Mouse (Mus musculus): ENCODE measurements around the gene Dnase2a.
A peak's percentile ranks its signal among the peaks of the same experiment; 100 is the strongest.
"Not testable (repeated sequence)": the region's sequence is repeated elsewhere in the genome, so short reads cannot be mapped to it uniquely, and the experiment has no call there.

The Dnase2a gene

DNA sequence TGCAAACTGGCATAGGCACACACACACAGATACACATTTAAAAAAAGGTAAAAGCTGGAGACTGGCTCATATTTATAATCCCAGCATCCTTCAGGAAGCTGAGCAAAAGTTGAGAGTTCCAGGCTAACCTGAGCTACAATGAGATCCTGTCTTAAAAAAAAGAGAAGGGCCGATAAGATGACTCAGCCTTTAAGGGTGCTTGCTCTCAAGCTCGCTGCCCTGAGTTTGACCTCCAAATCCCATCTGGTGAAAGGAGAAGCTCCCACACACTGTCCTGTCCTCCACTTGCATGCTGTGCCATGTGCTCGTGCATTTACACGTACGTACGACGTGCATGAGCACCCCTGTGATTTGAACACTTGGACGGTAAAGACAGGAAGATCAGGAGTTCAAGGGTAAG lies 867 bp upstream of the Dnase2a start:
- no peak for DNase-seq (ENCODE audit: low spot score in 2 of 2)

DNA sequence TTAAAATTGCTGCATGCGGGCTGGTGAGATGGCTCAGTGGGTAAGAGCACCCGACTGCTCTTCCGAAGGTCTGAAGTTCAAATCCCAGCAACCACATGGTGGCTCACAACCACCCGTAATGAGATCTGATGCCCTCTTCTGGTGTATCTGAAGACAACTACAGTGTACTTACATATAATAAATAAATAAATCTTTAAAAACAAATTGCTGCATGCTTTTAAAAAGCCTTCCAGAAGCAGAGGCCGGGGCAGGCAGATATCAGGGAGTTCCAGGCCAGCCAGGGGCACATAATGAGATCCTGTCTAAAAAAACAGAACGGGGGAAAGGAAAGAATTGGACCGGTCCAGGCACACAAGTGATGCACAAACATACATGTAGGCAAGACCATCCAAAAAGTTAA lies 381 bp upstream of the Dnase2a start:
- not testable (repeated sequence) for DNase-seq (ENCODE audit: low spot score in 2 of 2)

DNA sequence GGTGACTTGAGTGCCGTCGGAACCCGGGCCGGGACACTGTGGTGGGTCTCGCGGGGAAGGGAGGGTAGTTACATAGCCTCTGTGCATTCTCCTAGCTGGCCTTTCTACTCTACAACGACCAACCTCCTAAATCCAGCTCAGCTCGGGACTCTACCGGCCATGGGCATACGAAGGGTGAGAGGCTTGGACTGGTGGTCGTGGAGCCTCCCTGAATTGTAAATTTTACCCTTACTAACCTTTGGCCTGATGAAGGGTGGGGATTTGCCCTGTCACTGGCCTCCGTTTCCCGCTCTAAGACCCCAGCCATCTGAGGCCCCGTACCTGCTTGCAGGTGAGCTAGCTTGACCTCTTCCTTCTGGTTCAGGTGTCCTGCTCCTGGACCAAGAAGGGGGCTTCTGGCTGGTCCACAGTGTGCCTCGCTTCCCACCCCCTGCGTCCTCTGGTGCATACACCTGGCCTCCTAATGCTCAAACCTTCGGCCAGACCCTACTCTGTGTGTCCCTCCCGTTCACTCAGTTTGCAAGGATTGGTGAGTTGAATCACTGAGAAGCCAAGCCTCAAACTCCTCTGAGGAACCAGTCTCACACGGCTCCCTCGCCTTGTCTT lies 905 bp downstream of the Dnase2a start:
- no peak for DNase-seq (ENCODE audit: low spot score in 2 of 2)

DNA sequence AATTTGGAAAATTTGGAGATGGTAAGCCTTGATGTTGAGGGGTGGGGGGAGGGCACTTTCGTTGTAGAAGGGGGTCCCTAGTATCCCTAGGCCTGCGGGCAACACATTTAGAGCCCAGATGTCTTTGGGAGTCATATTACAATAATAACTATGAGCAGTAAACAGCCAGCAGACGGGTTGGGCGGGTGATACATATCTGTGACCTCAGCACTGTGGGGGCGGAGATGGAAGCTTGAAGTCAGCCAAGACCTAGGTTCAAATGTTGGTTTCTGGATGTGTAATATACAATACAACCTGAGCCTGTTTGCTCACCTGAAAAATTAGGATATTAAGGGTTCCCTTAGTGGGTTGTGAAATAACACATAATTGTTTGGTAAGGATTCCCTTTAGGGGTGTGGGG lies 1.6 kb downstream of the Dnase2a start:
- no peak for DNase-seq (ENCODE audit: low spot score in 2 of 2)

DNA sequence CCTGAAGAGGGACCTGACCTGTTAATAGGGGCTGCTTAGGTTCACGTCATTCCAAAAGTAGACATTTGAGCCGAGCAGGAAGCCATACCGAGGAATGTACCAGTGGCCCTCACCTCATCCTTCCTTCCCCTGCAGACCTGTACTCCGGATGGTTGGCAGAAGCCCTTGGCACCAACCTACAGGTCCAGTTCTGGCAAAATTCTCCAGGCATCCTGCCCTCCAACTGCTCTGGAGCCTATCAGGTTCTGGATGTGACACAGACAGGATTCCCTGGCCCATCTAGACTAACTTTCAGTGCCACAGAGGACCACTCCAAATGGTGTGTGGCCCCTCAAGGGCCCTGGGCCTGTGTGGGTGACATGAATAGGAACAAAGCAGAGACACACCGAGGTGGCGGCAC lies 2.2 kb downstream of the Dnase2a start:
- DNase-seq (ENCODE audit: low spot score in 2 of 2) = no peak

DNA sequence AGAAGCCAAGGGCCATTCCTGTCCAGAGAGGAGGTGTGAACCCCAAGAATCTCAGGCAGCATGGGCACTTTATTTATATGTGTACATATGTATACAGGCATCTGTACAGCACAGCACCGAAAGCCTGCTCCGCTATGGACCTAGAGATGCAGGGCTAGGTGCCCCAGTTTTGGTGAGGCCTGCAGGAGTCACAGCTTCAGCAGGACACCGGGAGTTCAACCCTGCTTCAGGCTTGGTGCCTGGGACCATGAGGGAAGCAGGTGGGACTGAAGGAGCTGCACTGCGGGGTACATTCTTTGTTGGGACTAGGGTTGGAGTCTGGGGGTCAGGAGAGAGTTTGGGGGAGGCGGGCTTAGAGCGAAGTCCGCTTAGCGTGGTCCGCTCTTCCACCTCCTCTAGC lies 3.5 kb downstream of the Dnase2a start:
- DNase-seq (ENCODE audit: low spot score in 2 of 2) = no peak

DNA sequence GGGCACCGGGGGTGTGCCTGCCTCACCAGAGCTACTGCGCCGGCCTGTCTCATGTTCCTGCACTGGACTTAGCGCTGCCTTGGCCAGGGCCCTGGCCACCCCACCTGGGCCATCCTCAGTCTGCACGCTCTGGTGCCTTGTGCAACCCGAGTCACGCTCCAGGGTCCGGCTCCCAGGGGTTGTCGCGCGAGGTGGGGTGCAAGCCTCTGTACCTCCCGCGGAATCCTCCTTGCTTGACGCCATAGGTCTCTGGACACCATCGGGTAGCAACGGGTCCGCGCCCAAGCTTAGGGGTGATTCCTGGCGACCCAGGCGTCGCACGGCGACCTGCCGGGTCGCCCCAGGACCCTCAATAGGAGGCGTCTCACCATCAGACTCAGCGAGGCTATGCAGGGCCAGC lies 4.0 kb downstream of the Dnase2a start:
- no peak for DNase-seq (ENCODE audit: low spot score in 2 of 2)

DNA sequence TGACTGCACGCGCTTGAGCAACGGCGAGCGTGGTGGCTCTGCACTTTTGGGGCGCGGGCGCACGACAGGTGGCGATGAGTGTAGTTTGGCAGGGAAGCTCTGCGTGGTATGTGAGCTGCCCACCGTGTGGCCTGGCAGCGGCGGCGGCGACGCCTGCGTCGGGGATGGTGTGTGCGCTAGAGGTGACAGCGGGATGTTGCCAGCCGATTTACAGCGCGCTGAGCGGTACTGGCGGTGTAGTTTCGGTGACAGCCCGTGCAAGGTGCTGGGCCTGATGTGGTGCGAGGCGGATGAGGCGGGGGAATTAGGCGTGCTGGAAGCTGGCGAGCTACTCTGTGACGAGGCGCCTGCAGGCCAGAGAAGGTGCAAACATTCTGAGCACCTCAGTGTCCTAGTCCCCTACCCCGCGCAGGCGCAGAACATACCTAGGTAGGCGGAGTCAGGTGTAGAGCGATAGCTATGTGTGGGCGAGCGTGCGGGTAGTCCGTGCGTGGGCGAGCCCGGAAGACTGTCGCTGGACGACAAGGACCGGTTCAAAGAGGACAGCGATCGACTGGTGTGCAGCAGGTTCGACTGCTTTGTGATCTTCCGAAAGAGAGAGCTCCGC lies 4.6 kb downstream of the Dnase2a start:
- DNase-seq (ENCODE audit: low spot score in 2 of 2) = peak; percentile 64 to 73

DNA sequence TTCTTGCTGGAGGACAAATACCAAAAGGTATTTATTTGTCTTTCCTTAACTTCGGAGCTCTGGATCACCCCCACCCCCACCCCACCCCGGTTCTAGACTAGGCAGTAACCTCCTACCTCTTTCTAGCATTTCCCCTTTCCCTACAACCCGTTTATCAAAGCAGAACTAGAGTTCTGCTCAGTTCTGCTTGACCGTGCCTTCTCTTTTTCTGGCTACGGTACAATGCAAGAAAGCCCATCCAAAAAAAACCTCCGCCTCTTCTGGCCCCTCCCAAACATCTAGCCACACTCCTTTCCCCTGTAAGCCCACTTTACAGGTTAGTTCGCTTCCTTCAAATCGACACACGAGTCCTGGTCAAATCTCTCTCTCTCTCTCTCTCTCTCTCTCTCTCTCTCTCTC lies 5.1 kb downstream of the Dnase2a start:
- no peak for DNase-seq (ENCODE audit: low spot score in 2 of 2)

DNA sequence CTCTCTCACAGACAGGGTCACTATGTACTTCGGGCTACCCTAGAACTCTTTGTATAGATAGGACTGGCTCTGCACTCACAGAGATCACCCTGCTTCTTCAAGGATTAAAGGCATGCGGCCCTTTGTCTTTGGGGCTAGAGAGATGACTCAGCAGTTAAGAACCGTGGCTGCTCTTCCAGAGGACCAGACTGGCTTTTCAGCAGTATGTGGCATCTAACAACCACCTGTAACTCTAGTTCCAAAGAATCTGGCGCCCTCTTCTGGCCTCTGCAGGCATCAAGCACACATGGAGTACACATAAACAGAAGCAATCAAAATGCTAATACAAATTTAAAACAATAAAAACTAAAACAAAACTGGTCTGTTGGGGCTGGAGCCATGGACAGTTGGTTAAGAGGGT lies 5.6 kb downstream of the Dnase2a start:
- peak in 1 of 2 experiments; percentile 46 for DNase-seq (ENCODE audit: low spot score in 2 of 2)

DNA sequence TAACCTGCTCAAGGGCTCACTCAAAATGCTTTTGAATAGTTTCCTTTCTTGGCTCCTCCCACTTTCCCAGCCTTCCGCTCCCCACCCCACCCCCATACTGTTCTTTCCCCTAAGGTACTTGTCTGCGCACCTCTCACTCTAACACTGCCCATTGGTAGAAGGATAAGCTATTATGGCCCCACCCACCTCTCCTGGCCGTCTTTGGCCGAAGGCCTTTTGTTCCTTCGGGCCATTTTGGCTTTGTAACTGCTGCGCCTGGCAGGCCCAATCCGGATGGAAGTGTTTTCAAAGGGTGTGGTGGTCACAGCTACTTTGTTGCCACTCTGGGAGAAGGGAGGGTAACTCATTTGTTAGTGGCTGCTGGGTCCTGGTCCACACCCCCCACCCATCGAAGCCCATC lies 6.9 kb downstream of the Dnase2a start:
- no peak for DNase-seq (ENCODE audit: low spot score in 2 of 2)

DNA sequence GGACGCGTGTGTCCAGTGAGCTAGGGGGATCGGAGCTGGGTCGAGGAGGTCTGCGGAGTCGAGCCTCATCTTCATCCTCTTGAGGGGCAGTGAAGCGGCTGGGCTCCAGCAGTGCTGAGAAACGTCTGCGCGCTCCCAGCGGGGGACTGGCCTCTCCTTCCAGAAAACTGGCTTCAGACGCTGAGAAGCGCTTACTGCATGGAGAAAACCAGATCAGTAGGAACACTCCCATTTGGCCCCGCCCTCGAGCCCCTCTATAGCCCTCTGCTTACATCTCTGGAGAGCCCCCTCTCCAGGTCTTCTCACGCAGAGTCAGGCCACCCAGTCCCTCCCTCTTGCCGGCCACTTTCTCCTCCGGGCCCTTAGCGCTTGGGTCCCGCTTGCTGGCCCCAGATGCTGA lies 9.4 kb downstream of the Dnase2a start:
- no peak for DNase-seq (ENCODE audit: low spot score in 2 of 2)

DNA sequence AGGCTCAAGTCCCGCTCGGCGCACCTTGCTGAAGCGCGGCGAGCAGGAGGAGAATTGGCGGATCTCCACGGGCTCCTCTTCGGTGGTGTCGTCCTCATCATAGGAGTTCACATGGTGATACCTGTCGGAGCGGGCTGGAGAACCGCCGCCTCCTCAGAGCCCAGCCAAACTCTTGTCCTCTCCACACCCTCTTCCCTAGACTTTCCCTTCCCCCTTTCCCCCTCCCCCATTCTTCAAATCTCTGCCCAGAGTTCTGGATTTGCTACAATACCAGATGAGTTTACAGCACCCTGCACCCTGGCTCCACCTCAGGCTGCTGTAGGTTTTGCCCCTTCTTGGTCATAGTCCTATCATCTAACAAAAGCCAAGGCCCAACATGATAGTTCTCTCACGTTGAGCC lies 10.3 kb downstream of the Dnase2a start:
- DNase-seq (ENCODE audit: low spot score in 2 of 2) = no peak

DNA sequence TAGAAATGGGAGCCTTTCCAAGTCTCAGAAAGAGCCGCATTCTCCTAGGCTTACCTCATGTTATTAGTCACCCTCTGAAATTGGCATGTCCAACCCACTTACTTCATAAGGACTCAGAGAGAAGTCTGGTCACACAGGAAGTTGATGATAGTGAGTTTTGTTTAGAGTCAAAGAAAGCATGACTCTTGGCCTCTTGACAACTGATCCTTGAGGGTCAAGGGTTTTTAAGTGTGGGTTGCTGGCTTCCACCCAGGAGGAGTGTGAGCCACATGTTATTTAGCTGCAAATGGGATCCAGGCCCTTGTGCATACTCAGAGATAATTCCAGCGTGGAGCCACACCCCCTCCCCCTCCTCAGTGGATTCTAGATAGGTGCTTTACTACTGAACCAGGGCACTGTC lies 13.2 kb downstream of the Dnase2a start:
- no peak for DNase-seq (ENCODE audit: low spot score in 2 of 2)

DNA sequence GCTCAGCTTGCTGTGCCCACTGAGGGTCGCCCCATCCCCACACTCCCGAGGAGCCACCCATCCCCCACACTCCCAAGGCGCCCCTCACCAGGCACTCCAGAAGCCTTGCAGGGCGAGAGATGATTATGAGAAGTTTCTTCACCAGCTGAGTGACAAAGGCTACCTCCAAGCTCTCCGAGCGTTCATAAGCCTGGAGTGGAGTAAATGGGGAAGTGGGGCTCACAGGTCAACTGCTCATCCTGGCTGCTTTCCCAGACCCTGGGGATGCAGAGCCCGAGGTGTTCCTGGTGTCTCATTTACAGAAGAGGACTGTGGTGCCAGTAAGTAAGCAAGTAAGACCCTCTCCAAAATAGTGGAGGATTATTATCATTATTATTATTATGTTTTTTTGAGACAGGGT lies 17.2 kb downstream of the Dnase2a start:
- DNase-seq (ENCODE audit: low spot score in 2 of 2) = no peak

DNA sequence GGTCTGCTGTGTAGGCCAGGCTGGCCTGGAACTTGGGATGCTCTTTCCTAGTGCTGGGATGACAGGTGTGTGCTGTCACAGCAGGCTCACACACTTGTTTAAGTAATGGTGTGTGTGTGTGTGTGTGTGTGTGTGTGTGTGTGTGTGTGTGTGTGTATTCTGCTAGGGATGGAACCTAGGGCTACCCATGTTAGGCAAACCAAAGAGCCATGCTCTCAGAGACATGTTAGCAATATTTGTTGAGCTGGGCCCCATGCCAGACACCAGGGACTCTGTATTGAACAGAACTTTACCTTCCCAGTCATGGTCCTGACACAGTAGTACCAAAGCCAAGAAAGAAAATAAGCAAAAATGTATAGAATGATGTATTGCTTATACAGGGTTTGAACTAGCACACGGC lies 19.2 kb downstream of the Dnase2a start:
- no peak for DNase-seq (ENCODE audit: low spot score in 2 of 2)

DNA sequence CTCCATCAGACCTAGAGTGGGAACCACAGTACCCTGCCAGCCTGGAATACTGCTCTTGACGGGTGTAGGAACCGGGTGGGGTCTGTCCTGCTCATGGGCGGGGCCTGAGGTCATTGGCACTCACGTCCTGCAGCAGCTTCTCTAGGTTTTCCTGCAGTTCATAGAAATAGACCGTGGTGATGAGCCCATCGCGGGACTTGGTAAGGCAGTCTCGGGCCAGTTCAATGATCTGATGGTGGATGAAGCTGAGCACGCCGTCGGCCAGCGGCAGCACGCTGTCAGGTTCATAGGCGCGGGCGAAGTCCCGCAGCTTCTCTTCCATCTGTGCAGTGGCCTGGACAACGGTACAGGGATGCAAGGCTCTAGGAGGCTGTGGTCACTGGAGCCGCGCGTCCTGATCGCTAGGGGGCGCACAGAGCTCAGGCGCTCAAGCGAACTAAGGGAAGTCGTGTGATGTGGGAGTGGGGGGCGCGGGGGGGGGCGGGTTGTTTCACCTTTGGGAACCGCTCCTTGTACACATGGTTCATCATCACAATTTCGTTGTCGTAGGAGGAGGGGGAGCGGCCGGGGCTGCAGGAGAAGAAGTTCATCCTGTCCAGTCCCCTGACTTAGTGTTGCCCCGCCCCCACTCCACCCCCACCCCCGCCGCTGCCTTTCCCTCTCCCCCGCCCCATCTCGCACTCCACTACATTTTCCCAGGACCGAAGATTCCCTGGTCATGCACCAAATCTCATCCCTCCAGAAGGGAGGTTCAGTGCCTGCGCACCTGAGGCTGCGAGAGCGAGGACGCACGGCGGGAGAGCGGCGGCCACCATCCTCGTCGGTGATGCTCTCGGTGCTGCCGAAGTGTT lies 20.3 kb downstream of the Dnase2a start:
- peak; percentile 73 to 76 for DNase-seq (ENCODE audit: low spot score in 2 of 2)

DNA sequence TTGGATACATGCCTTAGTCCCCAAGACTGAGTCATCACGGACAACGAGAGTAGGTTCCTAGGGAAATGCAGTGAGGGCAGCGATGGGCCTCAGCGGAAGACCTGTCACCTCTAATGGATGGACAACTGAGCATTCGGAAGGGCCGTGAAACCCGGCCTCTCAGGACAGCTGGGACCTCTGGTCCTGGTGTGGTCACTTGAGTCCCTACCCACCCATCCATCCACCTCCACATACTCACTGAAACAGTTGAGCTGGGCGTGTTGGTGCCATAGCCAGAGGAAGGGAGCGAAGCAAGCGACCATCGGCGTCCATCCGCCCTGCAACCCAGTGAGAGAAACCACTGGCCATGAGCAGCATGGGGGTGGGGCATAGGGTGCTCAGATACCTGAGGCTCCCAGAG lies 22.2 kb downstream of the Dnase2a start:
- DNase-seq (ENCODE audit: low spot score in 2 of 2) = no peak

DNA sequence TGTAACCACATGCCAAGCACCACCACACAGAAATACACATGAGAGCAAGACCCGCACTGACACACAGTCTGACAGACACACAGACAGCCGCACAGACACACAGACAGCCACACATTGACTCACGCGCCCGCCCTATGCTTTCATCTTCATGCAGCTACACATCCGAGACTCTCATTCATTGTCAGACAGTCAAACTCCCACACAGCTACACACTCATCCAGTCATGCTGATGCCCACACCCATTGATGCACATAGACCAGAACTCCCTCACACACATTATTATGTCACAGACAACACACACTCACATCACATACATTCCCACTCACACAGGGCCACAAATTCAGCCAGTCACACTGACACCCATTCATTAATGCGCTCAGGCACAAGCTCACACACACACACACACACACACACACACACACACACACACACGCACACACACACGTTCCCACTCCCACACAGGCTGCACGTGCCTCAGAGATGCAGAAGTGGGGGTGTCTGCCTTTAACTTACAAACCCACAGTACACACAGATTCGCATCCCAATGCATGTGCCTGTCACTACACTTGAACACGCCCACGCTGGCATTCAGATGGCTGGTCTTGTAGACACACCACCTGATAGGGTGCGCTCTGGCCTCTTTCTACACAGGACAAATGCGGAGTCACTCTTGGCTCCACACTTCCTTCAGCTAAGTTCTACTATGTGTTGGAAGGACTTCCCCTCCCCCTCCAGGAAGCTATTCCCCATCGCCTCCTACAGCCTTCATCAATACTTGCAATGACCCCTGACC lies 25.6 kb downstream of the Dnase2a start:
- DNase-seq (ENCODE audit: low spot score in 2 of 2) = peak; percentile 53 to 68

DNA sequence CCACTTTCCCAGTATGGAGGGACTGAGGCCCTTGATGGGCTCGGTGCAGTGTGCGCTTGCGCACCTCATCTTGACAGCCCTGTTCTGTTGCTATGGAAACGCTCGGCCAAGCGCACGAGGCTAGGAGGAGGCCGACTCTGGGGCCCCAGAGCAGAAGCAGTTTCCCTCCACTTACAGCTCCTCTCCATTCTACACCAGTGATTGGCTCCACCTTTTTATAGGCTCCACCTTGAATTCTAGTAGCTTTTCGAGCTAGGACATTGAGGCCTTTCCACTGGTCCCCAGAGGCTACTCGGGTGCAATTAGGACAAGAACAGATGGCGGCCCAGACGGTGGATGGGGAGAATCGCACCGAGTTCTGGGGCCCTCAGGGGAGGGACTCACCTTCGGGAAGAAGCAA lies 26.5 kb downstream of the Dnase2a start:
- DNase-seq (ENCODE audit: low spot score in 2 of 2) = peak; percentile 50 to 52

DNA sequence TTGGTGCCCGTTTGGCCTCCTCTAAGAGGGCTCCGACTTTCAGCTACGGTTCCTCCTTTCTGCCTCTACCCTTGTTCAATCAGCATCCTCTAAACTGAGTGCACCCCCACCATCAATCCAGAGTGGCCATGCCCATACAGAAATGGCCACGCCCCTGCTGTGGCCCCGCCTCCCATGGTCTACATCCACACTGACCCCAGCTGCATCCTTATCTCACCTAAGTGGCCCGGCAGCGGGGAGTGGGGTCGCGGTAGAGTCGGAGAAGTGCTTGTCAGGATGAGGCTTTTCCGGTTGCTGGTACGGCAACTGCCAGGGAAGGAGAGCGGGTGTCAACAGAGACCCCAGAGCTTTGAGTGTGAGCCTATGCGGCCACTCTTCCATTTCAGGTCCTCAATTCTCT lies 27.1 kb downstream of the Dnase2a start:
- DNase-seq (ENCODE audit: low spot score in 2 of 2) = peak in 1 of 2 experiments; percentile 18

Data from right cerebral cortex, adult 2 months (tissue).